Mouse (Mus musculus): ENCODE results near the gene Stat5a. TPM values are rescaled to one million over a fixed set of nuclear protein-coding genes. Genes with fewer than 3 reads are reported as not detected.

The Stat5a gene
- polyA plus RNA-seq, 1 experiment = 6.9 TPM

GRCm38 (mm10) chr11:100845793-100846192, 13.4 kb upstream of the Stat5a start:
- no peak overlapping the region for H3K27ac ChIP-seq (ENCODE audit: insufficient read depth, low read depth, low read length)
- peaks cover 2% of the 10 kb centered on the region for H3K4me1 ChIP-seq (ENCODE audit: control insufficient read depth, insufficient read depth, insufficient read length, low read length)
- whole genome bisulfite sequencing = 66% methylated on average over 6 of the region's 6 CpGs
- H3K27me3 ChIP-seq (ENCODE audit: control insufficient read depth, insufficient read depth, low read length) = no peaks in the 10 kb centered on the region
- TF ChIP-seq POLR2A (IDR thresholded peaks at IDR 0.05; ENCODE audit: low read depth, low read length) = no peak
- no peak for TF ChIP-seq CTCF (IDR thresholded peaks at IDR 0.05; ENCODE audit: extremely low read depth, insufficient read length, insufficient replicate concordance, low read depth, low read length)
- no peak overlapping the region for H3K4me3 ChIP-seq (ENCODE audit: low read depth, low read length)
- no peaks in the 10 kb centered on the region for H3K36me3 ChIP-seq (ENCODE audit: control insufficient read depth, insufficient read depth, low read length)

DNA sequence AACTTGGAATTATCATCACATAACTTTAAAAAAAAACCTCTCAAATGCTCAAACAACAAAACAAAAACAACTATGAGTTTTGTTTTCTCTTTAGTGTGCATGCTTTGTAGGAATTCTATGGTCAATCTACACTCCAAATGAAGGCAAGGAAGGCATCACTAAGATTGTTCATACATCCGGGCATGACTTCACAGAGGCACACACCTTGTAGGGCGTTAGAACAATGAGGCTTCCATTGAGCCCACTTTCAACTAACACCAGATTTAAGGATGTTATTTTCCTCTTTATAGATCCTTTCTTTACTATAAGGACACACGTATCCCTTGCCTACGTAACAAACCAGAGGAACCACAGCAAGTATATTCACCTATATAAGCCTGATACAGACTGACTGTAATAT, 11.6 kb upstream of the Stat5a start:
- TF ChIP-seq CTCF (IDR thresholded peaks at IDR 0.05; ENCODE audit: extremely low read depth, insufficient read length, insufficient replicate concordance, low read depth, low read length) (no peak), POLR2A (IDR thresholded peaks at IDR 0.05; ENCODE audit: low read depth, low read length) (no peak)
- Histone ChIP-seq H3K27ac (ENCODE audit: insufficient read depth, low read depth, low read length) (no peak overlapping the region), H3K36me3 (ENCODE audit: control insufficient read depth, insufficient read depth, low read length) (no peaks in the 10 kb centered on the region), H3K4me1 (ENCODE audit: control insufficient read depth, insufficient read depth, insufficient read length, low read length) (peaks cover 7% of the 10 kb centered on the region), H3K27me3 (ENCODE audit: control insufficient read depth, insufficient read depth, low read length) (no peaks in the 10 kb centered on the region), H3K4me3 (ENCODE audit: low read depth, low read length) (no peak overlapping the region)
- 87% methylated on average over 4 of the region's 4 CpGs for WGBS

- Histone ChIP-seq H3K4me3 (ENCODE audit: low read depth, low read length) (no peak overlapping the region), H3K4me1 (ENCODE audit: control insufficient read depth, insufficient read depth, insufficient read length, low read length) (peaks cover 7% of the 10 kb centered on the region), H3K27ac (ENCODE audit: insufficient read depth, low read depth, low read length) (no peak overlapping the region), H3K27me3 (ENCODE audit: control insufficient read depth, insufficient read depth, low read length) (no peaks in the 10 kb centered on the region), H3K36me3 (ENCODE audit: control insufficient read depth, insufficient read depth, low read length) (no peaks in the 10 kb centered on the region)
- WGBS = 42% methylated on average over 4 of the region's 4 CpGs
- TF ChIP-seq POLR2A (IDR thresholded peaks at IDR 0.05; ENCODE audit: low read depth, low read length) (no peak), CTCF (IDR thresholded peaks at IDR 0.05; ENCODE audit: extremely low read depth, insufficient read length, insufficient replicate concordance, low read depth, low read length) (no peak)
Observed at GRCm38 (mm10) chr11:100848080-100848479, 11.1 kb upstream of the Stat5a start.

DNA sequence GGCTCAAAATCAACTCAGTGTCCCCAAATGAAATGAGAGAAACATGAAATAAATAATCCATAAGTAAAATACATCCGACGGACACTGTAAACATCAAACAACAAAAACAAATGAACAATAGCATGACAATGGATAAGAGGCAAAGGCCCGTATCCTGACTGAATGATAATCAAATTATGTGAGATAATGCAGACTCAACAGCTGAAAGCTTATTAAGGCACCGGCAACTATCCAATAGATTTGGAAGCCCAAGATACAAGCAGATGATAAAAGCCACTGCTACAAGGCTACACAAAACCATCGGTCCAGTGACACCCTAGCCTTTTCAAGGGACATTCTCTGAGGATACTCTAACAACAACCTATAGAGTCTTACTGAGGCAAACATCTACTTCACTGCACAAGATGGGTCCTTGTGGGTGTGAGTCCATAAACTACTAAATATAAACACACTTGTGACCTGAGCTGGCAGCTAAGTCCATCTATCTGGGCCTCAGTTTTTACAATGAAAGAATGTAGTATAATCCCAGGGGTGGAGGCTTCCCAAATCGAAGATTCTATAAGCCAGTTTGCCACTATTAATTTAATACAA, 10.3 kb upstream of the Stat5a start:
- H3K4me3 ChIP-seq (ENCODE audit: low read depth, low read length) = no peak overlapping the region
- WGBS = 41% methylated on average over 6 of the region's 6 CpGs
- H3K27me3 ChIP-seq (ENCODE audit: control insufficient read depth, insufficient read depth, low read length) = no peaks in the 10 kb centered on the region
- H3K27ac ChIP-seq (ENCODE audit: insufficient read depth, low read depth, low read length) = no peak overlapping the region
- TF ChIP-seq CTCF (IDR thresholded peaks at IDR 0.05; ENCODE audit: extremely low read depth, insufficient read length, insufficient replicate concordance, low read depth, low read length) (no peak), POLR2A (IDR thresholded peaks at IDR 0.05; ENCODE audit: low read depth, low read length) (no peak)
- H3K36me3 ChIP-seq (ENCODE audit: control insufficient read depth, insufficient read depth, low read length) = no peaks in the 10 kb centered on the region
- peaks cover 5% of the 10 kb centered on the region; the same call in 1 of the 2 replicates for H3K4me1 ChIP-seq (ENCODE audit: control insufficient read depth, insufficient read depth, insufficient read length, low read length)

DNA sequence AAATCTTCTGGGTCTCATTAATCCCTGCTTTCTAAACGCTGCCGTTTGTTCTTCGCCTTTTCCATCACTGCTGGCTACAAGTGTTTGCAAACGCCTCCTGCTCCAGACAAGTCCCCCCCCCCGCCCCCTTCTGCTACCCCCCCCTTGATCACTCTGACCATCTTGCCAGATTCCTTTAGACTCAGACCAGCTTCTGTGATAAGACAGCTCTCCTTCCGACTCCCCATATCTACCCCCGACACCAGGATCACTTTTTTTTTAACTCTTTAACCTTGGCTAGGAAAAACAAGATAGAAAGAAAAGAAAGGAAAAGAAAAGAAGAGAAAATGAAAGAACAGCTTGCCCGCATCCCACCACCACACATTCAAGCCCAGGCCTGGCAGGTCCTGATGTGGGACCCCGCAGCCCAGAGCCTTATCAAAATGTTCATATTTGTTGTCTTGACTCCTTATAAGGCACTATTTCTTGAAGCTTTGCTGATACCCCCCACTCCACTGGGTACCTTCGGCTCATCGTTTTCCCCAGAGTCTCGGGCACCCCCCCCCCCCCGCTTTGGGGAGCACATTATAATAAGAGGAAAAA, 9.6 kb upstream of the Stat5a start:
- H3K4me3 ChIP-seq (ENCODE audit: low read depth, low read length) = peak overlapping the region; percentile 79
- H3K36me3 ChIP-seq (ENCODE audit: control insufficient read depth, insufficient read depth, low read length) = no peaks in the 10 kb centered on the region
- no peaks in the 10 kb centered on the region for H3K27me3 ChIP-seq (ENCODE audit: control insufficient read depth, insufficient read depth, low read length)
- no peak for TF ChIP-seq CTCF (IDR thresholded peaks at IDR 0.05; ENCODE audit: extremely low read depth, insufficient read length, insufficient replicate concordance, low read depth, low read length)
- TF ChIP-seq POLR2A (IDR thresholded peaks at IDR 0.05; ENCODE audit: low read depth, low read length) = no peak
- WGBS = 5% methylated on average over 13 of the region's 13 CpGs
- peaks cover 5% of the 10 kb centered on the region; the same call in 1 of the 2 replicates for H3K4me1 ChIP-seq (ENCODE audit: control insufficient read depth, insufficient read depth, insufficient read length, low read length)
- H3K27ac ChIP-seq (ENCODE audit: insufficient read depth, low read depth, low read length) = peak overlapping the region; percentile 7; the same call in 1 of the 2 replicates

GRCm38 (mm10) chr11:100850038-100850777, 8.9 kb upstream of the Stat5a start, which contains the start of gene Stat5b:
Gene Stat5b, minus strand, starts transcription at chr11:100850724.
- Histone ChIP-seq H3K27ac (ENCODE audit: insufficient read depth, low read depth, low read length) (peak within 1 kb of the TSS; percentile 40), H3K4me3 (ENCODE audit: low read depth, low read length) (peak within 1 kb of the TSS; percentile 79), H3K36me3 (ENCODE audit: control insufficient read depth, insufficient read depth, low read length) (no peaks in the 10 kb centered on the region), H3K4me1 (ENCODE audit: control insufficient read depth, insufficient read depth, insufficient read length, low read length) (peaks cover 5% of the 10 kb centered on the region; the same call in 1 of the 2 replicates), H3K27me3 (ENCODE audit: control insufficient read depth, insufficient read depth, low read length) (no peaks in the 10 kb centered on the region)
- WGBS = 1% methylated on average over 103 of the region's 104 CpGs
- TF ChIP-seq CTCF (IDR thresholded peaks at IDR 0.05; ENCODE audit: extremely low read depth, insufficient read length, insufficient replicate concordance, low read depth, low read length) = no peak
- peak; percentile 63 for TF ChIP-seq POLR2A (IDR thresholded peaks at IDR 0.05; ENCODE audit: low read depth, low read length)
